Mouse (Mus musculus): ENCODE results near the gene Vac14. TPM values are rescaled to one million over a fixed set of nuclear protein-coding genes. Genes with fewer than 3 reads are reported as not detected.

Gene Vac14
- polyA plus RNA-seq, 2 experiments from 2014 or later: 6.6 to 7.6 TPM

- ATAC-seq: no peak
Observed at GRCm38 (mm10) chr8:110694226-110694625, 75.8 kb downstream of the Vac14 start.

- ATAC-seq: no peak
Observed at GRCm38 (mm10) chr8:110694826-110695225, 76.4 kb downstream of the Vac14 start.

GRCm38 (mm10) chr8:110695431-110695830 is 77.0 kb downstream of the Vac14 start:
- ATAC-seq: no peak

- no peak for ATAC-seq
Observed at GRCm38 (mm10) chr8:110696051-110696450, 77.7 kb downstream of the Vac14 start.

- ATAC-seq: no peak
Observed at GRCm38 (mm10) chr8:110697571-110697970, 79.2 kb downstream of the Vac14 start.

GRCm38 (mm10) chr8:110698098-110698497 is 79.7 kb downstream of the Vac14 start:
- ATAC-seq: no peak

- no peak for ATAC-seq
Observed at GRCm38 (mm10) chr8:110699501-110699900, 81.1 kb downstream of the Vac14 start.

GRCm38 (mm10) chr8:110700561-110700960 is 82.2 kb downstream of the Vac14 start:
- no peak for ATAC-seq

- ATAC-seq: no peak
Observed at GRCm38 (mm10) chr8:110702636-110703459, 84.5 kb downstream of the Vac14 start.

GRCm38 (mm10) chr8:110703460-110704061 is 85.2 kb downstream of the Vac14 start:
- peak; percentile 84 for ATAC-seq

GRCm38 (mm10) chr8:110704103-110704502 is 85.7 kb downstream of the Vac14 start:
- ATAC-seq: no peak

GRCm38 (mm10) chr8:110705391-110706287 is 87.3 kb downstream of the Vac14 start:
- no peak for ATAC-seq

- no peak for ATAC-seq
Observed at GRCm38 (mm10) chr8:110706288-110706870, 88.0 kb downstream of the Vac14 start.

GRCm38 (mm10) chr8:110708429-110708828 is 90.0 kb downstream of the Vac14 start:
- no peak for ATAC-seq

- ATAC-seq: no peak
Observed at GRCm38 (mm10) chr8:110710593-110710992, 92.2 kb downstream of the Vac14 start.

- ATAC-seq: no peak
Observed at GRCm38 (mm10) chr8:110711271-110711934, 93.0 kb downstream of the Vac14 start.

GRCm38 (mm10) chr8:110713073-110713472 is 94.7 kb downstream of the Vac14 start:
- ATAC-seq: no peak

GRCm38 (mm10) chr8:110714827-110715519 is 96.6 kb downstream of the Vac14 start:
- ATAC-seq: no peak

- ATAC-seq: no peak
Observed at GRCm38 (mm10) chr8:110716075-110716474, 97.7 kb downstream of the Vac14 start.

- no peak for ATAC-seq
Observed at GRCm38 (mm10) chr8:110717131-110717530, 98.7 kb downstream of the Vac14 start.

GRCm38 (mm10) chr8:110718209-110718968 is 100.0 kb downstream of the Vac14 start:
- no peak for ATAC-seq

Data from activated CD4-positive, CD25-positive, alpha-beta regulatory T cell, adult 4 months (primary cell).